Comparison of ENCODE assay signal across 15 mouse cellular contexts in genomic region chr4:62999916-63000315, GRCm38 (mm10). TPM values are rescaled to one million over a fixed set of nuclear protein-coding genes. Genes with fewer than 3 reads are reported as not detected.
DNase-seq lines count a peak whose midpoint lies in the region; ATAC-seq lines count a peak whose summit lies in the region.
"Had no signal": no experiment of that assay in that cellular context is flagged by ENCODE, and none has a peak within 500 bp of the region (broad histone marks: within the 10 kb centered on the region; RNA-seq: fewer than 3 reads in every experiment).

No protein-coding gene starts in this region.

- H3K36me3 ChIP-seq in heart, embryonic 13.5 days: no peaks in the 10 kb centered on the region
- 0 out of 2 replicates have a peak, but pooled peaks cover 7% of the 10 kb centered on the region for H3K36me3 ChIP-seq in midbrain, embryonic 14.5 days (ENCODE audit: control insufficient read depth, insufficient read depth, low read length)
- H3K36me3 ChIP-seq in midbrain, embryonic 15.5 days (replicated peaks): no peaks in the 10 kb centered on the region
- peaks cover 2% of the 10 kb centered on the region; the same call in 1 of the 2 replicates for H3K36me3 ChIP-seq in liver, embryonic 16.5 days (ENCODE audit: control insufficient read depth, insufficient read depth)

- ATAC-seq in heart, embryonic 13.5 days (ENCODE audit: extremely low read depth, insufficient number of reproducible peaks, low FRiP score, low TSS enrichment): no peak
- ATAC-seq in midbrain, embryonic 14.5 days (ENCODE audit: low FRiP score, low TSS enrichment): no peak
- no peak for ATAC-seq in midbrain, embryonic 15.5 days (replicated peaks)
- ATAC-seq in liver, embryonic 16.5 days (ENCODE audit: low read depth): peak; percentile 38
- ATAC-seq: inflammation-experienced regulatory T-cells, adult 6 months had no signal

- H3K4me3 ChIP-seq in heart, embryonic 13.5 days: no peak overlapping the region
- no peak overlapping the region for H3K4me3 ChIP-seq in midbrain, embryonic 14.5 days (replicated peaks; ENCODE audit: low read depth, low read length)
- no peak overlapping the region for H3K4me3 ChIP-seq in midbrain, embryonic 15.5 days
- H3K4me3 ChIP-seq in liver, embryonic 16.5 days (ENCODE audit: low read depth, low read length): no peak overlapping the region
- H3K4me3 ChIP-seq: left cerebral cortex, adult 2 months had no signal

- peak overlapping the region; percentile 42 for H3K9ac ChIP-seq in heart, embryonic 13.5 days
- H3K9ac ChIP-seq in midbrain, embryonic 14.5 days (replicated peaks; ENCODE audit: low read length): no peak overlapping the region
- H3K9ac ChIP-seq in midbrain, embryonic 15.5 days: no peak overlapping the region
- no peak overlapping the region for H3K9ac ChIP-seq in liver, embryonic 16.5 days (ENCODE audit: low read depth, low read length)

- peak overlapping the region; percentile 97 for H3K27ac ChIP-seq in heart, embryonic 13.5 days (replicated peaks)
- 0 out of 2 replicates have a peak overlapping the region, but pooled peaks have one; percentile 61 for H3K27ac ChIP-seq in midbrain, embryonic 14.5 days (replicated peaks; ENCODE audit: low read depth, low read length)
- H3K27ac ChIP-seq in midbrain, embryonic 15.5 days: no peak overlapping the region
- H3K27ac ChIP-seq in liver, embryonic 16.5 days (ENCODE audit: low read length): peak overlapping the region; percentile 54
- H3K27ac ChIP-seq: left cerebral cortex, adult 2 months had no signal

- H3K27me3 ChIP-seq in heart, embryonic 13.5 days (replicated peaks): no peaks in the 10 kb centered on the region
- H3K27me3 ChIP-seq in midbrain, embryonic 14.5 days (ENCODE audit: control insufficient read depth, insufficient read depth, low read length): no peaks in the 10 kb centered on the region
- H3K27me3 ChIP-seq in midbrain, embryonic 15.5 days (replicated peaks): no peaks in the 10 kb centered on the region
- no peaks in the 10 kb centered on the region for H3K27me3 ChIP-seq in liver, embryonic 16.5 days (ENCODE audit: control insufficient read depth, insufficient read depth, low read depth, low read length)

- no peak overlapping the region for H3K4me2 ChIP-seq in heart, embryonic 13.5 days
- no peak overlapping the region for H3K4me2 ChIP-seq in midbrain, embryonic 14.5 days (ENCODE audit: low read length)
- no peak overlapping the region for H3K4me2 ChIP-seq in midbrain, embryonic 15.5 days
- H3K4me2 ChIP-seq in liver, embryonic 16.5 days (ENCODE audit: low read depth, low read length): no peak overlapping the region

- WGBS in heart, embryonic 13.5 days: 54% methylated on average over 7 of the region's 7 CpGs
- 92% methylated on average over 7 of the region's 7 CpGs for WGBS in midbrain, embryonic 14.5 days
- WGBS in midbrain, embryonic 15.5 days: 89% methylated on average over 7 of the region's 7 CpGs
- 51% methylated on average over 7 of the region's 7 CpGs for WGBS in liver, embryonic 16.5 days (ENCODE audit: insufficient replicate concordance)

- peaks cover 55% of the 10 kb centered on the region for H3K4me1 ChIP-seq in heart, embryonic 13.5 days
- H3K4me1 ChIP-seq in midbrain, embryonic 14.5 days (ENCODE audit: control insufficient read depth, insufficient read depth, low read length): peaks cover 38% of the 10 kb centered on the region
- H3K4me1 ChIP-seq in midbrain, embryonic 15.5 days: peaks cover 36% of the 10 kb centered on the region
- peaks cover 14% of the 10 kb centered on the region for H3K4me1 ChIP-seq in liver, embryonic 16.5 days (ENCODE audit: control insufficient read depth, low read depth, low read length)

- DNase-seq in heart, postnatal 36 days: no peak
- peak; percentile 6 for DNase-seq in kidney, postnatal 10 days
- no peak for DNase-seq in kidney, postnatal 25 days
- no peak for DNase-seq in midbrain, embryonic 14.5 days
- no peak for DNase-seq in adrenal gland, adult 8-10 months
- DNase-seq: adrenal gland, postnatal 36 days; cerebellum, adult 9-10 months; gastrocnemius, postnatal 10 days; right cerebral cortex, postnatal 25 days; thymus, postnatal 25 days had no signal

- peaks cover 4% of the 10 kb centered on the region; the same call in 1 of the 2 replicates for H3K9me3 ChIP-seq in heart, embryonic 13.5 days
- H3K9me3 ChIP-seq in midbrain, embryonic 14.5 days (ENCODE audit: control insufficient read depth, low read length): no peaks in the 10 kb centered on the region
- no peaks in the 10 kb centered on the region for H3K9me3 ChIP-seq in midbrain, embryonic 15.5 days
- no peaks in the 10 kb centered on the region for H3K9me3 ChIP-seq in liver, embryonic 16.5 days (replicated peaks; ENCODE audit: control insufficient read depth, low read length)

- intact Hi-C loops in heart, postnatal 36 days (cut with DNase I): no loop called here

RNA-seq across cellular contexts. Expression of gene Zfp618, which starts 34.5 kb away (rescaled TPM):
- 11.3 and 11.8 TPM in 2 replicates for polyA plus RNA-seq in heart, embryonic 13.5 days (2015; fragmentation: Nextera tagmentation; extraction: Ambion mirVana)
- total RNA-seq in heart, postnatal 36 days (2021): under 1 TPM; 0.33 to 0.56 TPM
- 29.5 and 39.8 TPM in 2 replicates for polyA plus RNA-seq in midbrain, embryonic 14.5 days (2014; fragmentation: Nextera tagmentation; extraction: Ambion mirVana)
- 37.6 and 38.6 TPM in 2 replicates for polyA plus RNA-seq in midbrain, embryonic 15.5 days (2015; fragmentation: Nextera tagmentation; extraction: Ambion mirVana)
- polyA plus RNA-seq in liver, embryonic 16.5 days (2015; fragmentation: Nextera tagmentation; extraction: Ambion mirVana): 5.8 and 9.2 TPM in 2 replicates
- 10 to 100 TPM in 1 of 4 experiments, 1 to 10 TPM in 3; 3.9 to 11.0 (median 6.3) TPM for total RNA-seq in adrenal gland, adult 8-10 months (2022)
